Mouse (Mus musculus): ENCODE data around the gene Cab39.

GRCm38 (mm10) chr1:85849016-85849415 is 55.8 kb downstream of the Cab39 start:
- TF ChIP-seq POLR2A (IDR thresholded peaks at IDR 0.05; ENCODE audit: insufficient read depth, low read depth, low read length) (no peak), CTCF (IDR thresholded peaks at IDR 0.05; ENCODE audit: insufficient read depth, low read depth, low read length) (no peak)

All from olfactory bulb, adult 2 months (tissue).